Mouse (Mus musculus): Measurements from ENCODE around the gene Gm49322.

The Gm49322 gene

GRCm38 (mm10) chr10:80584045-80584488 lies 21.8 kb upstream of the Gm49322 start:
- peak; percentile 72 for DNase-seq

- DNase-seq: no peak
These were observed 20.9 kb upstream of the Gm49322 start for GRCm38 (mm10) chr10:80584642-80585552.

GRCm38 (mm10) chr10:80585581-80585980 lies 20.2 kb upstream of the Gm49322 start:
- DNase-seq: no peak

GRCm38 (mm10) chr10:80586407-80587304 lies 19.2 kb upstream of the Gm49322 start:
- DNase-seq: no peak

GRCm38 (mm10) chr10:80587305-80587657 lies 18.5 kb upstream of the Gm49322 start:
- DNase-seq: peak; percentile 45

GRCm38 (mm10) chr10:80589127-80589878 lies 16.5 kb upstream of the Gm49322 start:
- DNase-seq: no peak

- DNase-seq: peak; percentile 94
These were observed 15.7 kb upstream of the Gm49322 start, which contains the start of gene Abhd17a for GRCm38 (mm10) chr10:80589879-80590854. Gene Abhd17a (minus strand): TSS chr10:80590341.

- DNase-seq: no peak
These were observed 9.5 kb upstream of the Gm49322 start for GRCm38 (mm10) chr10:80596318-80596717.

- DNase-seq: peak; percentile 98
These were observed 3.0 kb upstream of the Gm49322 start, which contains the start of the genes Scamp4 and Adat3 for GRCm38 (mm10) chr10:80602698-80603325. Gene Scamp4 (plus strand): TSS chr10:80602872. Gene Adat3 (plus strand): TSS chr10:80602880.

- no peak for DNase-seq
These were observed 2.5 kb upstream of the Gm49322 start for GRCm38 (mm10) chr10:80603364-80603763.

- no peak for DNase-seq
These were observed 1.8 kb upstream of the Gm49322 start for GRCm38 (mm10) chr10:80604001-80604509.

- DNase-seq: no peak
These were observed 833 bp upstream of the Gm49322 start for GRCm38 (mm10) chr10:80604988-80605387.

- DNase-seq: no peak
These were observed 485 bp downstream of the Gm49322 start for GRCm38 (mm10) chr10:80606306-80606705.

- DNase-seq: no peak
These were observed 1.0 kb downstream of the Gm49322 start for GRCm38 (mm10) chr10:80606737-80607350.

GRCm38 (mm10) chr10:80608435-80608834 lies 2.6 kb downstream of the Gm49322 start:
- DNase-seq: no peak

- DNase-seq: no peak
These were observed 3.6 kb downstream of the Gm49322 start for GRCm38 (mm10) chr10:80609269-80609924.

GRCm38 (mm10) chr10:80610116-80610785 lies 4.4 kb downstream of the Gm49322 start:
- DNase-seq: no peak

GRCm38 (mm10) chr10:80611024-80611423 lies 5.2 kb downstream of the Gm49322 start:
- DNase-seq: peak; percentile 64

GRCm38 (mm10) chr10:80611905-80612304 lies 6.1 kb downstream of the Gm49322 start:
- DNase-seq: no peak

Measured in kidney, adult 18-20 months (tissue).